21 mouse cellular contexts compared by ENCODE assay signal in genomic region chr5:63696784-63697183, GRCm38 (mm10). TPM values are rescaled to one million over a fixed set of nuclear protein-coding genes. Genes with fewer than 3 reads are reported as not detected.
A peak's percentile ranks its signal among the peaks of the same experiment; 100 is the strongest.
DNase-seq lines count a peak whose midpoint lies in the region; ATAC-seq and TF ChIP-seq lines count a peak whose summit lies in the region.
"Had no signal": no experiment of that assay in that cellular context is flagged by ENCODE, and none has a peak within 500 bp of the region (broad histone marks: within the 10 kb centered on the region; RNA-seq: fewer than 3 reads in every experiment).

No protein-coding gene starts in this region.

- no peaks in the 10 kb centered on the region for H3K36me3 ChIP-seq in embryonic facial prominence, embryonic 14.5 days (ENCODE audit: control insufficient read depth, insufficient read depth, low read length)
- no peaks in the 10 kb centered on the region for H3K36me3 ChIP-seq in embryonic facial prominence, embryonic 10.5 days (replicated peaks)
- no peaks in the 10 kb centered on the region for H3K36me3 ChIP-seq in hindbrain, embryonic 15.5 days
- no peaks in the 10 kb centered on the region for H3K36me3 ChIP-seq in liver, embryonic 11.5 days (ENCODE audit: control insufficient read depth, insufficient read depth, low read length)
- no peaks in the 10 kb centered on the region for H3K36me3 ChIP-seq in intestine, embryonic 16.5 days (ENCODE audit: control insufficient read depth, insufficient read depth, low read length)
- H3K36me3 ChIP-seq: embryonic facial prominence, embryonic 13.5 days; limb, embryonic 12.5 days; liver, embryonic 15.5 days; neural tube, embryonic 12.5 days had no signal

- H3K4me2 ChIP-seq in embryonic facial prominence, embryonic 14.5 days (ENCODE audit: low read depth, low read length): no peak overlapping the region
- no peak overlapping the region for H3K4me2 ChIP-seq in hindbrain, embryonic 15.5 days
- H3K4me2 ChIP-seq in liver, embryonic 11.5 days: no peak overlapping the region
- H3K4me2 ChIP-seq in intestine, embryonic 16.5 days (ENCODE audit: low read depth, low read length): no peak overlapping the region
- H3K4me2 ChIP-seq: embryonic facial prominence, embryonic 13.5 days; limb, embryonic 12.5 days; liver, embryonic 15.5 days; neural tube, embryonic 12.5 days had no signal

- no peak overlapping the region for H3K4me3 ChIP-seq in embryonic facial prominence, embryonic 14.5 days (ENCODE audit: low read depth, low read length)
- no peak overlapping the region for H3K4me3 ChIP-seq in embryonic facial prominence, embryonic 10.5 days
- no peak overlapping the region for H3K4me3 ChIP-seq in left cerebral cortex, adult 2 months
- H3K4me3 ChIP-seq in hindbrain, embryonic 15.5 days: no peak overlapping the region
- H3K4me3 ChIP-seq in liver, embryonic 11.5 days (ENCODE audit: low read depth, low read length): no peak overlapping the region
- H3K4me3 ChIP-seq in intestine, embryonic 16.5 days (ENCODE audit: low read length): no peak overlapping the region
- H3K4me3 ChIP-seq: embryonic facial prominence, embryonic 13.5 days; limb, embryonic 12.5 days; liver, embryonic 15.5 days; neural tube, embryonic 12.5 days had no signal

- ATAC-seq in embryonic facial prominence, embryonic 14.5 days (ENCODE audit: low read depth): 0 out of 2 replicates have a peak, but pooled peaks have one; percentile 12
- ATAC-seq in hindbrain, embryonic 15.5 days (ENCODE audit: low FRiP score, low read depth): peak; percentile 78; the same call in 1 of the 2 replicates
- ATAC-seq in liver, embryonic 11.5 days (replicated peaks; ENCODE audit: low FRiP score): no peak
- no peak for ATAC-seq in intestine, embryonic 16.5 days
- ATAC-seq: intestine, postnatal 0 days had no signal

- H3K9me3 ChIP-seq in embryonic facial prominence, embryonic 14.5 days (ENCODE audit: control insufficient read depth, low read length): no peaks in the 10 kb centered on the region
- no peaks in the 10 kb centered on the region for H3K9me3 ChIP-seq in embryonic facial prominence, embryonic 10.5 days
- no peaks in the 10 kb centered on the region for H3K9me3 ChIP-seq in hindbrain, embryonic 15.5 days
- H3K9me3 ChIP-seq in liver, embryonic 11.5 days (ENCODE audit: control insufficient read depth, low read length): no peaks in the 10 kb centered on the region
- no peaks in the 10 kb centered on the region for H3K9me3 ChIP-seq in intestine, embryonic 16.5 days (ENCODE audit: control insufficient read depth, low read length)
- H3K9me3 ChIP-seq: embryonic facial prominence, embryonic 13.5 days; limb, embryonic 12.5 days; liver, embryonic 15.5 days; neural tube, embryonic 12.5 days had no signal

- H3K27me3 ChIP-seq in embryonic facial prominence, embryonic 14.5 days (replicated peaks; ENCODE audit: control insufficient read depth, insufficient read depth, low read length): no peaks in the 10 kb centered on the region
- no peaks in the 10 kb centered on the region for H3K27me3 ChIP-seq in embryonic facial prominence, embryonic 10.5 days (replicated peaks; ENCODE audit: low read depth, poor library complexity, severe bottlenecking)
- no peaks in the 10 kb centered on the region for H3K27me3 ChIP-seq in hindbrain, embryonic 15.5 days
- H3K27me3 ChIP-seq in liver, embryonic 11.5 days (replicated peaks; ENCODE audit: control insufficient read depth, insufficient read depth, low read length): no peaks in the 10 kb centered on the region
- no peaks in the 10 kb centered on the region for H3K27me3 ChIP-seq in intestine, embryonic 16.5 days (replicated peaks; ENCODE audit: control insufficient read depth, insufficient read depth, low read length)
- H3K27me3 ChIP-seq: embryonic facial prominence, embryonic 13.5 days; limb, embryonic 12.5 days; liver, embryonic 15.5 days; neural tube, embryonic 12.5 days had no signal

- no peak for DNase-seq in embryonic facial prominence, embryonic 14.5 days (ENCODE audit: low spot score)
- DNase-seq in embryonic facial prominence, embryonic 10.5 days (ENCODE audit: low spot score): no peak
- peak; percentile 9 to 31 for DNase-seq in left cerebral cortex, postnatal 14 days (ENCODE audit: low spot score in 2 of 2)
- no peak for DNase-seq in left cerebral cortex, adult 2 months (ENCODE audit: extremely low spot score in 1 of 2, low spot score in 2 of 2)
- peak; percentile 23 for DNase-seq in telencephalon, adult 2 months (ENCODE audit: low read depth, low spot score)
- DNase-seq in liver, embryonic 11.5 days (ENCODE audit: low spot score): no peak
- DNase-seq: adrenal gland, postnatal 14 days; cerebellum, postnatal 25 days; gastrocnemius, postnatal 25 days; heart, postnatal 14 days; kidney, postnatal 10 days; lung, postnatal 10 days; retina, postnatal 1 day; thymus, adult 2 months had no signal

- H3K9ac ChIP-seq in embryonic facial prominence, embryonic 14.5 days (ENCODE audit: low read depth, low read length): no peak overlapping the region
- no peak overlapping the region for H3K9ac ChIP-seq in hindbrain, embryonic 15.5 days
- no peak overlapping the region for H3K9ac ChIP-seq in liver, embryonic 11.5 days (ENCODE audit: low read depth, low read length)
- H3K9ac ChIP-seq in intestine, embryonic 16.5 days (ENCODE audit: low read depth, low read length): no peak overlapping the region
- H3K9ac ChIP-seq: embryonic facial prominence, embryonic 13.5 days; limb, embryonic 12.5 days; liver, embryonic 15.5 days; neural tube, embryonic 12.5 days had no signal

- no peak overlapping the region for H3K27ac ChIP-seq in embryonic facial prominence, embryonic 14.5 days (replicated peaks; ENCODE audit: low read depth, low read length)
- no peak overlapping the region for H3K27ac ChIP-seq in embryonic facial prominence, embryonic 10.5 days (replicated peaks)
- H3K27ac ChIP-seq in left cerebral cortex, adult 2 months: no peak overlapping the region
- H3K27ac ChIP-seq in hindbrain, embryonic 15.5 days (replicated peaks): no peak overlapping the region
- H3K27ac ChIP-seq in liver, embryonic 11.5 days (ENCODE audit: low read depth, low read length): no peak overlapping the region
- no peak overlapping the region for H3K27ac ChIP-seq in intestine, embryonic 16.5 days (ENCODE audit: low read length)
- H3K27ac ChIP-seq: embryonic facial prominence, embryonic 13.5 days; limb, embryonic 12.5 days; liver, embryonic 15.5 days; neural tube, embryonic 12.5 days had no signal

- TF ChIP-seq CTCF in left cerebral cortex, adult 2 months (IDR thresholded peaks at IDR 0.05): no peak

- no peaks in the 10 kb centered on the region for H3K4me1 ChIP-seq in embryonic facial prominence, embryonic 14.5 days (ENCODE audit: control insufficient read depth, insufficient read depth, low read length)
- no peaks in the 10 kb centered on the region for H3K4me1 ChIP-seq in embryonic facial prominence, embryonic 10.5 days
- H3K4me1 ChIP-seq in hindbrain, embryonic 15.5 days (replicated peaks): no peaks in the 10 kb centered on the region
- H3K4me1 ChIP-seq in liver, embryonic 11.5 days (replicated peaks; ENCODE audit: control insufficient read depth, insufficient read depth, low read length): no peaks in the 10 kb centered on the region
- H3K4me1 ChIP-seq in intestine, embryonic 16.5 days (ENCODE audit: control insufficient read depth, insufficient read depth, low read length): no peaks in the 10 kb centered on the region
- H3K4me1 ChIP-seq: embryonic facial prominence, embryonic 13.5 days; limb, embryonic 12.5 days; liver, embryonic 15.5 days; neural tube, embryonic 12.5 days had no signal

- intact Hi-C loops in left cerebral cortex, postnatal 14 days (cut with DNase I): no loop called here
- intact Hi-C loops in left cerebral cortex, adult 2 months (cut with DNase I): loop anchor here (2.0 kb wide), 1 partner anchor 20 kb away; no protein-coding TSS in a partner anchor

- WGBS in embryonic facial prominence, embryonic 14.5 days: 79% methylated on average over 2 of the region's 2 CpGs
- 91% methylated on average over 2 of the region's 2 CpGs for WGBS in embryonic facial prominence, embryonic 10.5 days
- 56% methylated on average over 2 of the region's 2 CpGs for WGBS in hindbrain, embryonic 15.5 days
- WGBS in liver, embryonic 11.5 days: 83% methylated on average over 2 of the region's 2 CpGs
- WGBS in intestine, embryonic 16.5 days: 83% methylated on average over 2 of the region's 2 CpGs

RNA-seq across cellular contexts. Expression of gene Nwd2, which starts 47.9 kb away (rescaled TPM):
- polyA plus RNA-seq in embryonic facial prominence, embryonic 14.5 days (2014; fragmentation: Nextera tagmentation; extraction: Ambion mirVana): 1.4 and 1.5 TPM in 2 replicates
- polyA plus RNA-seq in embryonic facial prominence, embryonic 10.5 days (2016; fragmentation: Nextera tagmentation; extraction: Ambion mirVana): 0.77 and 0.80 TPM in 2 replicates
- 10 to 100 TPM; 50.2 to 51.4 TPM for total RNA-seq in left cerebral cortex, postnatal 14 days (2021)
- total RNA-seq in left cerebral cortex, adult 2 months (2021): 10 to 100 TPM; 35.4 to 45.1 TPM
- polyA plus RNA-seq in hindbrain, embryonic 15.5 days (2015; fragmentation: Nextera tagmentation; extraction: Ambion mirVana): 11.4 and 13.3 TPM in 2 replicates
- 0.34 and 0.70 TPM in 2 replicates for polyA plus RNA-seq in liver, embryonic 11.5 days (2014; fragmentation: Nextera tagmentation; extraction: Ambion mirVana)
- 0.23 TPM in 2 replicates for polyA plus RNA-seq in intestine, embryonic 16.5 days (2015; fragmentation: Nextera tagmentation; extraction: Ambion mirVana)
- total RNA-seq: gastrocnemius, postnatal 25 days; heart, postnatal 14 days had no signal
- polyA plus RNA-seq: liver, embryonic 15.5 days had no signal

Comparison
In these comparisons a context has a peak if more than half of its experiments do, and no peak if none do; other contexts are left out.
1. DNase-seq: peak in left cerebral cortex, postnatal 14 days (2 of 2) and telencephalon, adult 2 months (single experiment); none in embryonic facial prominence, embryonic 14.5 days (single experiment), embryonic facial prominence, embryonic 10.5 days (single experiment), left cerebral cortex, adult 2 months (0 of 2) and liver, embryonic 11.5 days (single experiment).
2. ATAC-seq: peak in embryonic facial prominence, embryonic 14.5 days (single experiment) and hindbrain, embryonic 15.5 days (single experiment); none in liver, embryonic 11.5 days (single experiment) and intestine, embryonic 16.5 days (single experiment).